Mouse (Mus musculus): Measurements from ENCODE around the gene Olfr1344. TPM values are rescaled to one million over a fixed set of nuclear protein-coding genes. Genes with fewer than 3 reads are reported as not detected.
"Not testable (repeated sequence)": the region's sequence is repeated elsewhere in the genome, so short reads cannot be mapped to it uniquely, and the experiment has no call there.

The Olfr1344 gene
- 1 to 10 TPM in 1 of 2 experiments, under 1 TPM in 1; 0.97 to 2.0 TPM for total RNA-seq (2021)
- long read RNA-seq, experiment 1: 0 reads
- long read RNA-seq, experiment 2: 0 reads

DNA sequence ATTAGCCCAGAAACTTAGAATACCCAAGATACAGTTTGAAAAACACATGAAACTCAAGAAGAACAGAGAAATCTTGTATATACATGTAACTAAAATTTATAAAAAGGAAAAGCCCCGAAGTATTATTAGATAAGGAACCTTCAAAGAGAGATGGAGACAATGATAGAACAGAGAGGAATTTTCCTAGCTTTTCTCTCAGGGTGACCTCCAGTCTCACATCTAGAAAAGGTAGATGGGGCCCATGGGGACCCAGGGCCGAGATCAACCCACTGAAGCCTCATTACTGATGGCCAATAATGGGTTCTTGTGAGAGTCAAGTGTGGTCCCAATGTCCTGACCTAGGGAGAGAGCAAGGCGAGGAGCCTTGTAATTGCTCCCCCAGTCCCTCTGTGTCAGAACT is at the start of gene Olfr1344:
Gene Olfr1344, plus strand, starts transcription at position 301 of the 400 bp plus-strand sequence.
- intact Hi-C loops (cut with DNase I): loop anchor here (5.0 to 10.0 kb wide), 4 partner anchors 149 to 856 kb away; partner anchors contain the start of gene Zim1

DNA sequence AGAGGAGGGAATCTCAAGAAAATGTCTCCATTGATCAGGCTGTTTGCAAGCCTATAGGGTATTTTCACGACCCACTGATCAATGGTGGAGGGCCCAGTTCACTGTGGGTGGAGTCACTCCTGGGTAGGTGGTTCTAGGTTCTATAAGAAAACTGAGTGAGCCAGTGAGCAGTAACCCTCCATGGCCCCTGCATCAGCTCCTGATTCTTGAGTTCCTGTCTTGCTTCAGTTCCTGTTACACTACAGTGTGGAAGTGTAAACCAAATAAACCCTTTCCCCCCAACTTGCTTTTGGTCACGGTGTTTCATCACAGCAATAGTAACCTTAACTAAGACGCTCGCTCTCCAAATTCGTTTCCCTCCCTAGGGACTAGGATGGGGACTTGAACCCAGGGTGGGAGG is 49.5 kb upstream of the Olfr1344 start:
- no peak for DNase-seq (ENCODE audit: low spot score in 2 of 2)
- intact Hi-C loops (cut with DNase I): no loop called here

More for the DNA sequence above, at the start of gene Olfr1344:
- no peak for DNase-seq (ENCODE audit: low spot score in 2 of 2)

DNA sequence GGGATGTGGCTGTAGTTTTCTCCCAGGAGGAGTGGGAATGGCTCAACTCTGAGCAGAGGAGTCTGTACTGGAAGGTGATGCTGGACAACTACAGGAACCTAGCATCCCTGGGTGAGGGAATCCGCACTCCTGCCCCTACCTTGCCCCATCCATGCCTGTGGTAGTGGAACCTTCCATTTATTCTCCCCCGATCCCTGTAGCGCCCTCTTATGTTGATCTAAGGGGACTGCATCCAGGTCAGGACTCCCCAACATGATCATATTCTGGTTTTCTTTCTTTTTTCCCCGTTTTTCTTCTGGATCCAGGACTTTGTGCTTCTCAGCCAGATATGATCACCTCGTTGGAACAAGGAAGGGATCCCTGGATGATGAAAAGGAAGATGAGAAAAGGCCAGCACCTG is 49.0 kb upstream of the Olfr1344 start:
- intact Hi-C loops (cut with DNase I): no loop called here
- no peak for DNase-seq (ENCODE audit: low spot score in 2 of 2)

DNA sequence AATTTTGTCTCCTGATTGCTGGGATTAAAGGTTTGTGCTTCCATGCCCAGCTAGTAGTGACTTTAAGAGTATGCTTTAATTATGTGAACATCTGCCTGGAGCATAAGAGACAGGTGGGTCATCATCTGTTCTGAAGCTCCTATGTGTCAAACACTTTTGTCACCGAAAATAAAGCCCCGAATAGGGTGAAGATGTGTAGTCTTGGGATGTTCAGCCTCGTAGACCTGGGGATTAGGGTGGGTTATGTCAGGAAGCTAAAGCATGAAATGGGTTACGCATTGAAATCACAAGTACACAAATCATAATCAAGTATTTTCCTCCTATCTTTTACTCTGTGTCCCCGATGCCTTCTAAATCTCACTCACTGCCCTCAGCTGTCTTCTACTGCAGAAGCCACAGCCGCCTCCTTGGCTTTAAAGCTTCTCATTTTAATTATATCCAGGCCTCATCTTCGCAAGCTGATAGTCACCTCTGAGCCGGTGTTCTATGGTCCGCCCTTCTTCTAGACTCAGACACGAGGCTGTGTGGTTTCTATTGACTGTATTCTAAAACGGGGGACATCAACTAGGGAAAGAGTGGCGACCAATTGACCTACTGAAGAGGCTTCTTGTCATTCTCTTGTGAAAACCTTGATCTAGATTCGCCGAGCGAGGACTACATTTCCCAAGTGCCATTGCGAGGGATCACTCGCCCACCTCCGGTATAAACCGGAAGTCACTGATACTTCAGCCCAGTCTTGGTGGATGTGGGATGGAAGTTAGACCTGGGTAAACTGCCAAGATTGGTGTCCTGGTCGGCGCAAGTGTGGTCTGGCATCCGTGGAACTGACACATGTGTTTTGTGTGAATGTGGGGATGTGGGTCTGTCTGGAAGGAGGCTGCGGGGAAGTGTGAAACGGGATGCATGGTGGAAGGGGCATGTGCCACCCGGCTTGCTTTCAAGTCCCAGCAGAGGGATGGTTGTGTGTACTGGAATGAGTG is 40.2 kb upstream of the Olfr1344 start, which contains the start of gene Smim17:
Gene Smim17, plus strand, starts transcription at position 720 of the 980 bp plus-strand sequence.
- intact Hi-C loops (cut with DNase I): no loop called here
- DNase-seq (ENCODE audit: low spot score in 2 of 2): peak; percentile 75 to 82

DNA sequence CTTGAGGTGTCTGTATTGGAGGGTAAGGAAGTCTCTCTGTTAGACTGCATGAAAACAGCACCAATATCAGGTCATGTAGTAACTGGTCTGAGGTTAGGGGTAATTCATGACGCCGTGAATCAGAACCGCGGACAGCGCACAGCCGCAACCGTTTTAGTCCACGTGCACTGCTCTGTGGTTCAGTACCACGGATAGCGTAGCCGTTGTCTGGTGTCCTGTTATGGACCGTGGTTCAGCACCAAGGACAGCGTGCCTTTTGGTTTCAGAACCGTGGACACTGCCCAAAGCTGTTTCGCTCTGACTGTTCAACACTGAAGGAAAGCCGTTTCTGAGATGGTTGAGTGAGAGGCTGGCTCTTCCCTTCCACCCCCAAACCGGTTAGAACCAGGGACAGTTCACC is 28.4 kb upstream of the Olfr1344 start, which contains the start of gene Gm20715:
Gene Gm20715, plus strand, starts transcription at position 235 of the 400 bp plus-strand sequence.
- peak; percentile 83 to 84 for DNase-seq (ENCODE audit: low spot score in 2 of 2)
- intact Hi-C loops (cut with DNase I): no loop called here

DNA sequence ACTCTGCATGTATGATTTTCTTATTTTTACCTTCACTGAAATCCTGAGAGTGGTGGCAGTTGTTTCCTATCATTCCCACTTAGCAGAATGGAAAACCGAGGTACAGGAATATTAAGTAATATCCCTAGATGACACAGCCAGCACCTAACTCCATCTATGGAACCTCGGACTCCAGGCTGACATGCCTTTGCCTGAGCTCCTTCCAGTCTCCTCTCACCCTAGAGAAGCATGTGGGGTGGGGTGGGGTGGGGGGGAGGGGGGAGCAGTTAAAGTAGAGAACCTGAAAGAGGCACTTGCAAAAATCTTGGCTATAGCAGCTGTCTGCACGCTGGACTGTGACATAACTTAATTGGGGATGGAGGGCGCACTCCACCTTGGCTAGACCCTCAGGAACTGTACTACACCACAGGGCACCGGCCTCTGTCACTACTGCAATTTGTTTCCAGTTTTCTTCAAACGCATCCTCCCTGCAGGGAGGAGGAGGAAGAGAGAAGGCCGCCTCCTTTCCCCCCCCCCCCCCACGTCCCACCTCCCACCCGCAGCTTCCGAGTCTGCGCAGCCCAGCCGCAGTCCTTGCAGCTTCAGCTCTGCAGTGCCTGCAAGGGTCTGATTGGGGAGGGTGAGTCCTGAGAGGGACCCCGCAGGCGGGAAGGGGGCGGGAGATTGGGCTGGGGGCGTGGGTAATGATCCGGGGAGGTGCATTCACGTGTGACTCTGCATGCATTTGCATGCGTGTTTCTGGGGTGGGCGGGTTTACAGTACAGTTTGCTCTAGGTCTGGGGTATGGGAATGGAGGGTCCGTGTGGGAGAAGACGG is 23.7 kb upstream of the Olfr1344 start:
- intact Hi-C loops (cut with DNase I): loop anchor here (5.0 kb wide), 1 partner anchor 53 kb away; the partner anchor contains the start of gene Zfp78
- peak; percentile 43 to 52 for DNase-seq (ENCODE audit: low spot score in 2 of 2)

DNA sequence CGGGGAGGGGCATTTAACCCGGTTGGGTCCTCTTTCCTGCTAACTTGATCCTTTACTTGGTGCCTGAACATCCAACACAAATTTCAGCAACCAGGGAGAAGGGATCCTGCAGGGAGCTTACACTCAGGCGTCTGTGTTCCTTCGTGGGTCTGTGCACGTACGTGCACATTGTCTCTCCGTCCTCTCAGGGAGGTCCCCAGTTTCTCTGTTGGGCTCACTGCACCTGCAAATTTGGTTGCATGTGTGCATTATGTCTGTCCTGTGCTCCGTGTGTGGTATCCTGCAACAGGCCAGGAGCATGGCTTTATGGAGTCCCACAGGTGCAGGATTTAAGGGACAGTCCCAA is 23.1 kb upstream of the Olfr1344 start:
- intact Hi-C loops (cut with DNase I): loop anchor here (5.0 kb wide), 1 partner anchor 53 kb away; the partner anchor contains the start of gene Zfp78
- no peak for DNase-seq (ENCODE audit: low spot score in 2 of 2)

DNA sequence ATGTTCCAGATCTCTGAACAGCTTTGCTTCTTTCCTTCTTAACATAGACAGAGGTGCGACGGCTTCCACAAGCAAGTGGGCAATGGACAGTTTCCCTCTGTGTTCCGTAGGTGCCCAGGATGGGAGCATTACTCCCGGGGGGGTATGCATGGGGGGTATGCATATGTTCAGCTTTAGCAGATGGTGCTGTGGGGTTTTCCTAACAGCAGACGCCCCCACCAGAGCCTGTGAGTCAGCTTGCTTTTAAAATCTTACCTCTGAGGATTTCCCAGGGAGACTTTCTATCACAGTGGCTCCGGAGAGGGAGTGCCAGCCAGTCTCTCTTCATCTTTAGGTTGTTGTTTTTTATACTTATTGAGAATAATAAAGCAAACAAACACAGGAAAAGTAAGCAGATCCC is 18.6 kb upstream of the Olfr1344 start:
- DNase-seq (ENCODE audit: low spot score in 2 of 2): peak; percentile 50 to 52
- intact Hi-C loops (cut with DNase I): loop anchor here (5.0 kb wide), 1 partner anchor 58 kb away; the partner anchor contains the start of gene Zfp78

DNA sequence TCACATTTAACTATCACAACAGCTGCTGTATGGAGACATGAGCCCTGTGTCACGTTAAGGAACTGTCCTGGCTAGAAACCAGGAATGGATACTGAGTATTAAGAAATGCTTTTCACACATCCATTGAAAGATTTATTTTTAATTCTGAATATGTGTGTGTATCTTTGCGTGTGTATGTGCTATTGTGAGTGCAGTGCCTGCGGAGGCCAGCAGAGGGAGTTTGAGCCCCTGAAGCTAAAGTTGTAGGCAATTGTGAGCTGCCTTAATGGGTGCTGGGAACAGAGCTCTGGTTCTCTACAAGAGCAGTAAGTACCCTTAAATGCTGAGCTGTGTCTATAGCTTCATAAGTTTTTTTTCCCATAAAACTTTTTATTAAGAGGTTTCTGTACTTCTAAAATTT is 9.1 kb upstream of the Olfr1344 start:
- DNase-seq (ENCODE audit: low spot score in 2 of 2): no peak
- intact Hi-C loops (cut with DNase I): no loop called here

DNA sequence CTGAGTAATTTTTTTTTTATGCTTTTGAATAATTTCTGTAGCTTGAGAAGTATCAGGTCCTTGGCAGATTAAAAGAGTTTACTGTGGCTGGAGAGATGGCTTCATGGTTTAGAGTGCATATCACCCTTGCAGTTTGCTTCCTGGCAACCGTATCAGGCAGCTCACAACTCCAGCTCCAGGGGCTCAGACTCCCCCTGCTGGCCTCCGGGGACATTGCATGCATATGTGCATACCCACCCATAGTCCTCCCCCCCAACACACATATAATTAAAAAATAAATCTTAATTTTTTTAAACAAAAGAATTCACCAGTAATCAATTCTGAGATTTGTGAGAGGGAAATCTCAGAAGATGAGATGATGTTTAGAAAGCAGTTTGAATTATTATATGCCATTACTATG is 8.1 kb upstream of the Olfr1344 start:
- DNase-seq (ENCODE audit: low spot score in 2 of 2): no peak
- intact Hi-C loops (cut with DNase I): loop anchor here (5.0 to 10.0 kb wide), 4 partner anchors 68 to 864 kb away; partner anchors contain the start of genes Zfp78 and Zim1

DNA sequence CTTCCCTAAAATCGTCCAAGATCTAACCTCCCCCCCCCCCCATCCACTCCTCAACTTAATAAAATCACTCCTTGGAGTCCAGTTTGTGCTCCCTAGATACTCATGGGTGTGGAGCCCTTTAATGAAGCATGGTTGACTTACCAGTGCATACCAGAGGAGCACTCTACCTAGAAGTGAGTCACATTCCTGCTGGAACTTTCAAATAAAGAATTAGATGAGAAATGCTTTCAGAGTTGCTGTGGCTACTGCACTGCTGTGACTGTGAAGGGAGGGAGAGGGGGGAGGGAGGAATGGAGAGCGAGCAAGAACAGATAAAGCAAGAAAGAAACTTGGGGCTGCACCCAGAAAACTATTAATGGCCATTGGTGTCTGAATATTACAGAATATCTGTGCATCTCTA is 2.7 kb downstream of the Olfr1344 start:
- DNase-seq (ENCODE audit: low spot score in 2 of 2): no peak
- intact Hi-C loops (cut with DNase I): no loop called here

DNA sequence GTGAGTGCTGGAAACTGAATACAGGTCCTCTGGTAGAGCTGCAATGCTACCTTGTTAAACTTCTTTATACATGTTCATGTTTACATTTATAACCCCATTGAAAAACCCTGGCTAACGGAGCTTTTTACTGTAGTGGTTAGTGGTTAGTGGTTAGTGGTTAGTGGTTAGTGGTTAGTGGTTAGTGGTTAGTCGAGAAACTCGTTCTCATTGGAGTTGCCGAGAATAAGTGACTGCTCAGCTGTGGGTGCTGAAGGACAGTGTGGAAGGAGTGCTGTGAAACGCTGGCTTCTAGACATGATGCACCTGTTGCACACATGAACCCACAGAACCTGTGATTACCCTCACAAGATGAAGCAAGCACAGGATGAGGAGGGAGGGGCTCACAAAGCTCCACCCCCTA is 9.3 kb downstream of the Olfr1344 start:
- intact Hi-C loops (cut with DNase I): no loop called here
- DNase-seq (ENCODE audit: low spot score in 2 of 2): no peak

DNA sequence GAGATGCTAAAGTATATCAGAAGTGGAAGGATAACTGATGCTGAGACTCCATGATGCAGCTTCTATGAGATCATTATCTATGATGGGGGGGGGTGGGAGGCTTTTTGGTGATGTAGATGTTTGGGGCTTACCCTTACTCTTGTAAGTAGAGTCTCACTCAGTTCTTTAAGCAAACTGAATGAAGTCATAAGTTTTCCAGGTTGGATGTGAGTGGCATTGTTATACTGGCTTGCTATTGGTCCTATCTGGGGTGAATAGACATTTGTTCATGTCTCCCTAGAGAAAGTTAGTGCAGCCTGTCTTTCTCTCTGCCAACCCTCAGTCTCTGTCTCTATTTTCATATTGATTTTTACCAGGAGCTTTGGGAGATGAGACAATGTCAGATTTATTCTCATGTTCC is 17.4 kb downstream of the Olfr1344 start, which contains the start of gene Olfr1336:
Gene Olfr1336, plus strand, starts transcription at position 301 of the 400 bp plus-strand sequence.
- intact Hi-C loops (cut with DNase I): no loop called here
- DNase-seq (ENCODE audit: low spot score in 2 of 2): no peak

DNA sequence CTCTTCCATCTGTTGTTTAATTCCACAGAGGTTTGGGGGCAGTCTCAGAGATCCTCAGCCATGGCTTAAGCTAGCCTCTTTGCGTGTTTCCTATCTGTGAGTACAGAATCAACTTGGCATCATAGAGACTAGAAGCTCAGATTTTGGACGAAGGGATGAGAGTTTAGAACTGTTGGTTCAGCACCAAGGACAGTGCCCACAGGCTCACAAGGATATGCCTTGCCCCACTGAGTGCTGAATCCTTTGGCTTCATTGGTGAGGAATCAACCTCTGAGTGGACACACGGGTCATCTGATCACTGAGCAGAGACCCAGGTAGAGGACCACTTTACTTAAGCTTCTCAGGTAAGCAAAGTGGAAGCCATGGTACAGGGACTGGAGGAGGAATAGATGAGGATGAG is 17.9 kb downstream of the Olfr1344 start:
- no peak for DNase-seq (ENCODE audit: low spot score in 2 of 2)
- intact Hi-C loops (cut with DNase I): no loop called here

DNA sequence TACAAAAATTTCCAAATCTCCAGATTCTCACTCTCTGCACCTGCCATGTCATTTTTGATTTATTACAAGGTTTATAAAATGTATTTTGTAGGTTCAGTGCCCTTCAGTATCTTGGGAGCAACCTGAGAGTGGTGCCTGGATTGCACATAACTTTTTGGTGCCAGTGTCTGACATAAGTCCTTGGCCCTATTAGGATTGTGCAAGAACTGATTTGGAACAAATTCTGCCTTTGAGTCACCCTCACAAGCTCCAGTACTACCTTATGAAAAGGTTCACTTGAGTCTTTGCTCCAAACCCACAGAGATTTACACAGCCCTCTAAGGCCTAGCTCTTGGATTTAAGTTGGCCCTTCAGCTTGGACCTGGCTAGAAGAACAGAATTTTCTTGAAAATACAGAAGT is 28.5 kb downstream of the Olfr1344 start, which contains the start of gene Olfr1346:
Gene Olfr1346, plus strand, starts transcription at position 151 of the 400 bp plus-strand sequence.
- intact Hi-C loops (cut with DNase I): no loop called here
- DNase-seq (ENCODE audit: low spot score in 2 of 2): no peak

DNA sequence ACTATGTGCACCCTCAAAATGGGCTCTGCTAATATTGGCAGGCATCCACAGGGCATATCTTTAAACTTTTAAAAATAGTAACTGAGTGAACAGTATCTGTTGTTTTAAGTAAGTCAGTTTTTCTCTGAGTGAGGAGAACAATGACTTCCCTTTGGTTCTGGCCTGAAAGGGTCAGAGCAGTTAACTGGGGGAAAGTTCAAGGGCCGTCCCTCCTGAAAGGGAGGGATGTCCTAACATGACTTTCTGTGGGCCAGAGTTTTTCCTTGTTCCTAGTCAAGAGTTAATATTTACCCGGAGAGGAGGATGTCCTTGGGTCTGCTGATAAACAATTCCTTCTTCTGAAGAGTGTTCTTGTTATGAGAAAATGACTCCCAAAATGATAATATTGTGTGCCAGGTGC is 39.1 kb downstream of the Olfr1344 start:
- DNase-seq (ENCODE audit: low spot score in 2 of 2); intact Hi-C loops (cut with DNase I): not testable (repeated sequence)

DNA sequence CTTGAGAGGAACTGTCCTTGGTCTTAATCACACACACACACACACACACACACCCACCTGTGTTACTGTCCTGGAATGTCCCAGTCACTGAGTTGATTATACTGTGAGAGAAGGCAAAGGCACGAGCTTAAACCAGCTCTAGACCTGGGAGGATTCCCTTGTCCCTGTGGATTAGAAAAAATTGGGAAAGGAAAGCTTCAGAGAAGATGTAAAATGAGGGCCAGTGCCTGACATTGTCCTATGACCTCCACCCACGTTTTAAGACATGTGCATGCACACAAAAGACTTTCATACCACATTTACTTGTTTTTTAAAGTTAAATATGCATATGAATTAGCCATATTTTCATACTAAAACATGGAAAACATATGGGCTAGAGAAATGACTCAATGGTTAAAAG is 48.4 kb downstream of the Olfr1344 start, which contains the start of gene Olfr5:
Gene Olfr5, minus strand, starts transcription at position 101 of the 400 bp plus-strand sequence.
- DNase-seq (ENCODE audit: low spot score in 2 of 2): no peak
- intact Hi-C loops (cut with DNase I): loop anchor here (10.0 kb wide), 1 partner anchor 58 kb away; no protein-coding TSS in a partner anchor
